Mouse (Mus musculus) urinary bladder, adult 18-20 months (tissue): Measurements from ENCODE around the gene Clic5.

Experiments used
- DNase-seq, 2 experiments: peaks; one replicate each; pipeline ENCODE4 v3.0.0; 2022; ENCODE audit warnings: low spot score in 2 of 2, mixed read lengths in 2 of 2

The Clic5 gene

DNA sequence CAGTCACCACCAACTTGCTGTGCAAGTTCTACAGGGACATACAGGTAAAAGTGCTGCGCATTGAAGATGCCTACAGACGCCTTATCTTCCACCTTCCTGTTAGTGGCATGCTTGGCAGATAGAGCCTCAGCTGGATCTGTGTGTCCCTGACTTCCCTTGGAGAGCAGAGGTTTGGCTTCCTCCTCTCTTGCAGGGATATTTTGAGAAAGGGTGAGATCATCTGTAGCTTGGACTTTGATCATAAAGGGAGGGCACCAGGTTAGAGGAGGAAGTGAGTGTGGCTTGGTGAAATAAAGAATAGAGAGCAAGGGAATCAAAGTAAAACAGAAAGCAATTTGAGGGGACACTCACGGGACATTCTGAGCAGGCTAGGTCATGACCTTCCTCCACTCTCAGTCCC, 4.6 kb downstream of the Clic5 start:
- no peak for DNase-seq

DNA sequence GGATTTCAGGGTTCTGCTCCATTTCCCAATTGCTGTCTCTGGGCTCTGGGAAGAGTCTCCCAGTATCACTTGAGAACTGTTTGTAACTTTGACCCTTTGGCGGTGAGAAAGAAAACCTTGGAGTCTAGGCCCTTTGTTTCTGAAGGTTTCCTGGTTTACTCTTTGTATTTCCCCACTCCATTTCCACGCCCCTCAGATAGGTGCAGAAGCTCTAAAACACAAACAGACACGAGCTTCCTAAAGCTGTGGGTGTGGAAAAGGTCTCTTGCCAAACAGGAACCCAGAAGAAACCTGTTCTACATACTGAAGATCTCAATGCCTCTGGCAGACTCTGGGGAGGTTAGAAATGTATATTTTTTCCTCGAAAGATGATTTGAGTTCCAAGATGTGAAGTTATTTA, 10.8 kb downstream of the Clic5 start:
- no peak for DNase-seq

- DNase-seq = no peak
Observed at GRCm38 (mm10) chr17:44202952-44203351, 14.6 kb downstream of the Clic5 start.

- no peak for DNase-seq
Observed at GRCm38 (mm10) chr17:44204787-44205186, 16.4 kb downstream of the Clic5 start.

DNA sequence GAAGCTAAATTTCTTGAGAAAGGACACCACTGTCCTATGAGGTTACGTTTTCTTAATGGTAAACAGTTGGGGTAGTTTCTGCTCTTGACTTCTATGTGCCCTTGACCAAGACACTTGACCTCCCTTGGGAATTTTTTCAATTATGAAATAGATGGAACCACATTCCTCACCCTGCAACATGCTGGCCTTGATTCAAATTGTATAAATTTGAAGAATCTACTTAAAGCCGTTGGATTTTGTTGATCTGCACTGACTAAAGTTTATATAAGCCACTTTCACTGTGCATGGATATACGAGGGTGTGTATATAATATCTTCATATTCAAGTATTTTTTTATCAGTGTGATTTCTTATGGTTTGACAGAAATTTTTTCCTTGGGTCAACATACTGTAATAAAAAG, 17.2 kb downstream of the Clic5 start:
- no peak for DNase-seq

GRCm38 (mm10) chr17:44208900-44209299, 20.5 kb downstream of the Clic5 start:
- no peak for DNase-seq

GRCm38 (mm10) chr17:44212960-44213619, 24.7 kb downstream of the Clic5 start:
- DNase-seq = no peak

DNA sequence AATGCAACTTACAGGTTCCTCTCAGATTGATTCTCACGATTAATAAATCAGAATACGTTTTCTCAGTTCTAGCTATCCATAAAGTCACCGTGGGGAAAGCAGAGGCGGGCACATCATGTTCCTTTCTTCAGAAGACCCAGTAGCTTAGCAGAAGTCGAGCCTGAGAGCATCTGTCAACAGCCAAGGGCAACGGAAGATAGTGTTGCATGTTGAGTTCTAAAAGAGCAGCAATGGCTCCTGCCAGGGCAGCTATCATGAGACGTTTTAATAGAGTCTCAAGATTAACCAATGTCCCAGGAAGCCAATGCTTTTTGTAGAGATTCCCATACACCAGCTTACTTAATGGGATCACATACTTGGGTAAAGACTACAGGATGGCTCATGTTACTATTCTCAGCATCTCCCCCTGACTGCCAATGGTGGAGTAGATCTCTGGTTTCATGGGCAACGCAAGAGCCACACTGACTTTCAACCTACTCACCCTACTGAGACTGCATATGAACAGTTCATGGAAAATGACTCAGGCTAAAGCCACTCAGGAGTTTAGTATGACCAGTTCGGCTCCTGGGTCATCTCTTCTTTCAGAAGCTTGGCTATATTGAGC, 26.9 kb downstream of the Clic5 start:
- DNase-seq = no peak

DNA sequence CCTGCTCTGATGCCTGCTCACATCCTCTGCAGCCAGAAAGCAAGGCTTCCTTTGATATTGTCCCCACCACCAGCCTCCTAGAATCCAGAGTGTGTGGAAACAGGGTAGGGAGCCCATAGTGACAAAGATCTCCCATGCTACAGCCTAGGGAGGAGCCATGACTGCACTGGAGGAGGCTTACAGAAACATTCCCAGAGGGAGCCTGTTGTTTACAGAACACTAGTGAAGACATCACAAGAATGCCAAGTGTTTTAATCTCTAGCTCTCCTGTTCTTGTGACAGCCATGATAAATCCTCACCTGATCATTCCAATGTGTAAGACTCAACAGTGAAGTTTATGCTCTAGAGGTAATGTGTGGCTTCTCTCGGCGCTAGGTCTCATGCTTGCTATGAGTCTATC, 28.8 kb downstream of the Clic5 start:
- DNase-seq = no peak

DNA sequence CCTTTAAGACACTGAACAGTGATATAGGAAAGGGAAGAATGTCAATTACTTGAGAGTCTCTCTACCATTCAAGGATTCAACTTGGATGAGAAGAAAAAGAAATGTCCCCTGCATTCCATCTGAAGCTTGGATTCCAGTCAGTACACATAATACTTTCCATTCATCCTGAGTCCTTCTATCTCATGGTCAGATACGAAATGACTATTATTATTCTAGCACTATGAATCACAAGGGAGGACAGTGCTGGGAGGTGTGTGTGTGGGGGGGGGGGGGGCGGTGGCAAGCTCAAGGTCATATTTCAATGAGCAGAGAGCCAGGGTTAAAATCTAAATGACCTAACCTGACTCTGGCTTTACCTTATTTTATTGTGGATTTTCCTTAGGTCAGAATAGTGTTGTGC, 31.6 kb downstream of the Clic5 start:
- no peak for DNase-seq

DNA sequence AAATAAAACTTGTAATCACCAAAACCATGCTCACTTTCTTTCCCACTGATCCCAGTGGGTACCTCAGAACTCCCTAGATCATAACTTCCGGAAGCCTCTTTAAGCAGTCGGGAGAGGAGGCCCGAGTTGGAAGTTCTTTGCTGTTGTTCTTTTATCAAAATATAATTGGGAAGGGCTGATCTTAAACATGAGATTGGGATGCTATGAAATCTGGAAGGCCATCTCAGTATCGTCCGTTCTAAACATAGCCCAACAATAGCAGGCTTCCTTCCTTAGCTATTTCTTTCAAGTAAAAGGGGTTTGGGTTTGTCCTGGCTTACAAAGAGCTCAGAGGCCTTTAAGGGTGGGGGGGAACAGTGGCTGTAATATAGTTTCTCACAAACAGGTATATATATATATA, 40.0 kb downstream of the Clic5 start:
- DNase-seq = no peak

- DNase-seq = peak in 1 of 2 experiments; percentile 10
Observed at GRCm38 (mm10) chr17:44230083-44230482, 41.7 kb downstream of the Clic5 start.

- peak in 1 of 2 experiments; percentile 13 for DNase-seq
Observed at GRCm38 (mm10) chr17:44239030-44239721, 50.8 kb downstream of the Clic5 start.

GRCm38 (mm10) chr17:44240742-44241141, 52.4 kb downstream of the Clic5 start:
- DNase-seq = no peak

DNA sequence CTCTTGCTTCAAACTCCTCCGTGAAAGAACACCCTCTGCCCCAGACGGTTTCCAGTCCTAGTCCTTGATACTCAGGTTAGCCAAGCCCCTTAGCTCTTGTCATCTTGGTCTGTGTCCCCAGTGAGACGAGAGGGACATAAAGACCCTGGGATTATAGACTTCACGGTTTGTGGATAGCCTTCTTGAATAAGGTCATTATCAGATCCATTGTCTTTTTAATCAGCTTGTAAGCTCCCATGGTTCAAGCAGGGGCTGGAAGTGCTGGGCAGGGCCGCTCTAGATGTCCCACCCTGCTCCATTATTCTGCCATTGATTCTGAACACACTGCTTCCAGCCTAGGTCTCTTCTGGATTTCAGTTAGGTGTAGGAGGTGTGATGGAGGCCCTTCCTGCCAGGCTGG, 55.7 kb downstream of the Clic5 start:
- no peak for DNase-seq

DNA sequence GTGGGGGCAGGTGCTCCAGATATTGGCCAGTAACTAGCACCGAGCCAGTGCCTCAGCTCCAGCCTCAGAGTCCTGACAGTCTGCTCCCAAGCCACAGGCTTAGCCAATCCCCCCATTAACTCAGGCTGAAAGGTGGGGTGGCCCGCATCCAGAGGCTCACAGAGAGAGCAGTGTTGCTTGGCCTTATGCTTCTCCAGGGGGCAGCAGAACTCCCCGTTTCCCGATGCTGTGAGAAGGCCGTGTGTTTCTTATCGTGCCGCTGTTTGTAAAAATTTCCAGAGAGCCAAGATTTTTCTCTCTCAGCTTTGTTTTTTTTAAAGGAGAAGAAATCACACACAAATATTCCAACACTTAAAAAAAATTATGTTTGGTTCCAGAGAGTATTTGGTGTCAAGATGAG, 56.2 kb downstream of the Clic5 start:
- no peak for DNase-seq

GRCm38 (mm10) chr17:44246153-44246700, 57.8 kb downstream of the Clic5 start:
- DNase-seq = no peak

GRCm38 (mm10) chr17:44249544-44249943, 61.2 kb downstream of the Clic5 start:
- DNase-seq = no peak

DNA sequence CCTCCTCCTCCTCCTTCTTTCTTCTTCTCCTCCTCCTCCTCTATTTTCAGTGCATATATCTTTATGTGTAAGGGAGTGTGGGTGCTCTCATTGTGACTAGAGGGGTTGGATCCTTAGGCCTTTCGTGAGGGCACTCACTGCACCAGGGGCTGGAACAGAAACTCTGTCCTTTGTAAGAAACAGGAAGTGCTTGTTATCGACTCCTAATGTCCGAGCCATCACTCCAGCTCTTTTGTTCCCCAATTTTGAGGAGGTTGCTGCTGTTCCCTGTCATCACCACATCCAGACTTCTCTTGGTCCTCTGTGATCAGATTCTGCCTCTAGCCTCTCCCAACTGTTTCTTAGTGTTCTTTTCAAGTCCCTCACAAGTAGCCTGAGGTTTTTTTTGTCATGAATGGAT, 64.3 kb downstream of the Clic5 start:
- no peak for DNase-seq

- DNase-seq = no peak
Observed at GRCm38 (mm10) chr17:44254698-44255097, 66.3 kb downstream of the Clic5 start.

- DNase-seq = peak; percentile 50
Observed at GRCm38 (mm10) chr17:44256583-44256982, 68.2 kb downstream of the Clic5 start.

- DNase-seq = no peak
Observed at GRCm38 (mm10) chr17:44259245-44259644, 70.9 kb downstream of the Clic5 start.
